Mouse (Mus musculus) CD4-positive, CD25-positive, alpha-beta regulatory T cell, adult 9 weeks (primary cell): ENCODE measurements around the gene Proz. TPM values are rescaled to one million over a fixed set of nuclear protein-coding genes. Genes with fewer than 3 reads are reported as not detected.

ENCODE experiments used
- polyA plus RNA-seq: library from polyadenylated mRNA; unstranded; fragments of 100-300 nt; shearing (Covaris generic); gene quantifications from one replicate; pipeline ENCODE4 v1.2.1, GENCODE M21; 2017

The Proz gene
- polyA plus RNA-seq = 2.6 TPM

DNA sequence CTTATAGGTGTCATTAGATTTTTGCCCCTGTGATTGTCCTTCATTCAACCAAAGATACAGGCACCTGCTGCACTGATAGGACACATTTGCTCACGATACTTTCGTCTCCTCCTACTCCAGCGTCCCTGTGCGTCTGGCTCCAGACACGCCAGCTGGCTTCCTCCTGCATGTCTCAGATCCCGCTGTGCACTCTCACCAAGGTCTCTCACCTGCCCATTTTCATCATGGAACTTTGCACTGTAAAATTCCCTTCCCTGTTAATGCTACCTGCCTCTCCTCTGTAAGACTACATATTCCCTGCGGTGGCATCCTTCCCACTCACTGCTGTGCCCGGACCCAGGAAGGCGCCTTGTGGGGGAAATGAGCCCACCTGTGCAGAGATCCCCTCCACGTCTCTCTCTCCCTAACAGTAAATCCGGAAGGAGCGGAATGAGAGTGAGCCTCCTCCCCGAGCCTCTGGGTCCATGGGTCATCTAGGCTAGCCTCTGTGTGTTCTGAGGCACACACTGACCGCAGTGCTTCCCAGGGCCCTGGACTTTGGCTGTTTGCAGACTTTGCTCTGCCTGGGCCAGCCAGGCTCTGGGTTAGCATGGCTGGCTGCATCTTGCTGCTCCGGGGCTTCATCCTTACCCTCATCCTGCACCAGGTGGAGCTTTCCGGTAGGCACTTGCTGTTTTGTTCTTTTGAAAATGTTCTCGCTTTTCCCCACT is at the start of gene Proz:
TSS of gene Proz (plus strand) at position 474 of the 710 bp plus-strand sequence.

DNA sequence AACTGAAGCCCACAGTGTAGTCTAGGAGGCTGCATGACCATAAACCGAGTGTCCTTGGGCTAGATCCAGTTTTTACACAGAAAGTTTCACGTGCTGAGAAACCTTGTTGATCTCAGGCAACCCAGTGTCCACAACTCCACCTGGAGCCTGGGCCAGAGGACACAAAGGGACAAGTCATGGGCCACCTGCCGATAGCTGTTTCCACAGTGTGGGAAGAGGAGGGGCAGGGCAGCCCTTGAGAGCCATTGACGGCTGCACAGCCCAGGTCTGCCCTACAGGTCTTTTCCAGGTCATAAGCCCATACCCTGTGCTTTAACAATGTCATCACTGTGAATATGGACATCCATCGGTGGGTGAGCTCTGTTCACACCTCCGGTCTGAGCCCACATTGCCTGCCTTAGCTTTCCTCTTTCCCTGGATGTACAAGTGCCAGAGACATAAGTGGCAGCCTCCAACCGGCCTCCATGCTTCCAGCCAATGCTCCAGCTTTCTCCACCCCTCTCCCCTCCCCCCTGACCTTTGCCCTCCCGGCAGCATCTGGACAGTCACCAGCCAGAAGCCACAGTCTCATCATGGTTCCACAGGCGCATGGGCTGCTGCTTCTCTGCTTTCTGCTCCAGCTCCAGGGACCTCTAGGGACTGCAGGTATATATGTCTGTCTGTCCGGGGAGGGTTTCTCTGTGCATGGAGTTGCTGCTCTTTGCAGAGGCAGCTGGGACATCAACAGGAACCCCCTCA is 35.1 kb upstream of the Proz start, which contains the start of gene F7:
TSS of gene F7 (plus strand) at position 548 of the 738 bp plus-strand sequence.

DNA sequence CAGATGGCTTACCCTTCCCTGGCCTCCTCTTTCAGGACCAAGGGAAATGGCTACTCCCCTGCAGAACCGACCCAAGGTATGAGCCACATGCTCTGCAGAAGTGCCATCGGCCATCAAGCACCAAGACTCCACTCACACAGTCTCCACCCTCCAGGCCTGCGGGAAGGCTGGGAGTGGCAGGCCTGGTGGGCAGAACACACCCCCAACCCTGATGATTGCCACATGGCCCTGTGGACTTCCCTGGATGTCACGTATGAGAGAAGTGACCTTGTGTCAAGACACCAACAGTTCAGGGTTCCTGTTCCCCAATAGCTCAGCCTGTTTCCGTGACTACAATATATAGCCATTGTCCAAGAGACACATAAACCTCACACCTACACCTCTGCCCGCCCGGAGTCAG is 23.7 kb upstream of the Proz start, which contains the start of gene F10:
TSS of gene F10 (plus strand) at position 294 of the 400 bp plus-strand sequence.

DNA sequence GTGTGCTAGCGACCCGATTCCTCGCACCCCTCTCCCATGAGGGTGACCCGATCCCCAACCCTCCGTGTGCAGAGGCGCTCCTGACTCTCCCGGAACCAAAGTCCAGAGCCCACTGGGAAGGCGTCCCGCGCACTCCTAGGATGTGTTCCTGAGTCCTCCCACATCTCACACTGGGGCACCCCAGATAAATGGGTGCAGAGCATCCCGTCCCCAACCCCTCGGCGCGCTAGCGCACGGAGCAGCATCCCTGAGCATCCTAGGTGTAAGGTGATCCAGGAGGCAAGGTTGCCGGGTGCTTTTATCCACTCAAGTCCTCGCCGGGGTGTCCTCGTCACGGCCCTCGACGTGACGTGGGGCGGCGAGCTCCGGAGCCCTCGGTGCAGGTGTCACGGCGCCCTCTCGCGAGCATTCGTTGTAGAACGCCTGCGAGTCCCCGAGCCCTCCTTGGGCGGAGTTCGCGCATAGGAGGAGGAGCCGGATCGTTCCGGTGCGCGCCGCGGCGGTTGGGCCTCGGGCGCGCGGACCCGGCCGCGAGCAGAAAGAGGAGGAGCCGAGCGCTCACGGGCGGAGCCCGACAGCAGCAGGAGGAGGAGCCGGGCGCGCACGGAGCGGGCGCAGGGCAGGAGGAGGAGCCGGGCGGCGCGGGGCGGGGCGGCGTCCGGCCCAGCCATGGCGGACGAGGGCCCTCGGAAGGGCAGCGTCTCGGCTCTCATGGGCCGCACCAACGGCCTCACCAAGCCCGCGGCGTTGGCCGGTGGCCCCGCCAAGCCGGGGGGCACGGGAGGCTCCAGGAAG is 44.6 kb downstream of the Proz start, which contains the start of the genes Pcid2 and Cul4a:
TSS of gene Pcid2 (minus strand) at position 373 of the 795 bp plus-strand sequence.
TSS of gene Cul4a (plus strand) at position 535 of the 795 bp plus-strand sequence.

Other genes with a start within 250 kb of the Proz start
- gene Mcf2l, start 187.1 kb upstream of the Proz start, polyA plus RNA-seq = 1.3 TPM
- gene F7, start 34.9 kb upstream of the Proz start, polyA plus RNA-seq = not detected
- gene F10, start 23.6 kb upstream of the Proz start, polyA plus RNA-seq = not detected
- 51.7 TPM for gene Pcid2, start 44.5 kb downstream of the Proz start, polyA plus RNA-seq
- 23.7 TPM for gene Cul4a, start 44.7 kb downstream of the Proz start, polyA plus RNA-seq
- gene Lamp1, start 98.2 kb downstream of the Proz start, polyA plus RNA-seq = 8.4 TPM
- gene Grtp1, start 139.7 kb downstream of the Proz start, polyA plus RNA-seq = 1.6 TPM
- not detected for gene Adprhl1, start 193.2 kb downstream of the Proz start, polyA plus RNA-seq
- gene Dcun1d2, start 227.2 kb downstream of the Proz start, polyA plus RNA-seq = 40.5 TPM
- gene Tmco3, start 227.3 kb downstream of the Proz start, polyA plus RNA-seq = 34.9 TPM